Mouse (Mus musculus): Measurements from ENCODE around the gene Baiap2l2. TPM values are rescaled to one million over a fixed set of nuclear protein-coding genes. Genes with fewer than 3 reads are reported as not detected.

Gene Baiap2l2
- polyA plus RNA-seq, 1 experiment from 2014 or later: 8.6 TPM

GRCm38 (mm10) chr15:79324373-79324772 is 39.0 kb upstream of the Baiap2l2 start:
- Histone ChIP-seq H3K4me3 (replicated peaks) (no peak overlapping the region), H3K27ac (0 out of 2 replicates have a peak overlapping the region, but pooled peaks have one; percentile 13), H3K27me3 (no peaks in the 10 kb centered on the region), H3K36me3 (no peaks in the 10 kb centered on the region), H3K4me2 (no peak overlapping the region), H3K9me3 (no peaks in the 10 kb centered on the region), H3K9ac (replicated peaks) (no peak overlapping the region), H3K4me1 (replicated peaks) (peaks cover 34% of the 10 kb centered on the region)
- 82% methylated on average over 3 of the region's 3 CpGs for WGBS
- no peak for ATAC-seq (ENCODE audit: insufficient number of reproducible peaks, insufficient read depth, low FRiP score, low TSS enrichment, low read depth)

GRCm38 (mm10) chr15:79323791-79324155 is 38.4 kb upstream of the Baiap2l2 start:
- Histone ChIP-seq H3K36me3 (no peaks in the 10 kb centered on the region), H3K4me3 (replicated peaks) (no peak overlapping the region), H3K9me3 (no peaks in the 10 kb centered on the region), H3K9ac (replicated peaks) (no peak overlapping the region), H3K4me2 (no peak overlapping the region), H3K4me1 (replicated peaks) (peaks cover 34% of the 10 kb centered on the region), H3K27me3 (no peaks in the 10 kb centered on the region), H3K27ac (peak overlapping the region; percentile 74)
- 72% methylated on average over 4 of the region's 4 CpGs for WGBS
- ATAC-seq (ENCODE audit: insufficient number of reproducible peaks, insufficient read depth, low FRiP score, low TSS enrichment, low read depth): no peak

- Histone ChIP-seq H3K9ac (replicated peaks) (no peak overlapping the region; the same call in 1 of the 2 replicates), H3K27me3 (no peaks in the 10 kb centered on the region), H3K36me3 (no peaks in the 10 kb centered on the region), H3K4me1 (replicated peaks) (peaks cover 34% of the 10 kb centered on the region), H3K27ac (peak overlapping the region; percentile 74), H3K4me3 (replicated peaks) (no peak overlapping the region), H3K9me3 (no peaks in the 10 kb centered on the region), H3K4me2 (no peak overlapping the region)
- no peak for ATAC-seq (ENCODE audit: insufficient number of reproducible peaks, insufficient read depth, low FRiP score, low TSS enrichment, low read depth)
- WGBS: 69% methylated on average over 6 of the region's 6 CpGs
Measured at GRCm38 (mm10) chr15:79322991-79323790, 37.9 kb upstream of the Baiap2l2 start.

- Histone ChIP-seq H3K36me3 (0 out of 2 replicates have a peak, but pooled peaks cover 2% of the 10 kb centered on the region), H3K4me3 (replicated peaks) (no peak overlapping the region), H3K4me2 (no peak overlapping the region), H3K9ac (replicated peaks) (no peak overlapping the region), H3K27ac (peak overlapping the region; percentile 35; the same call in 1 of the 2 replicates), H3K4me1 (replicated peaks) (peaks cover 32% of the 10 kb centered on the region), H3K27me3 (no peaks in the 10 kb centered on the region), H3K9me3 (no peaks in the 10 kb centered on the region)
- ATAC-seq (ENCODE audit: insufficient number of reproducible peaks, insufficient read depth, low FRiP score, low TSS enrichment, low read depth): no peak
- 71% methylated on average over 11 of the region's 11 CpGs for whole genome bisulfite sequencing
Measured at GRCm38 (mm10) chr15:79322281-79322990, 37.1 kb upstream of the Baiap2l2 start.

- Histone ChIP-seq H3K4me2 (no peak overlapping the region), H3K4me1 (replicated peaks) (peaks cover 25% of the 10 kb centered on the region), H3K27ac (no peak overlapping the region), H3K4me3 (replicated peaks) (no peak overlapping the region), H3K9me3 (no peaks in the 10 kb centered on the region), H3K36me3 (0 out of 2 replicates have a peak, but pooled peaks cover 6% of the 10 kb centered on the region), H3K27me3 (no peaks in the 10 kb centered on the region), H3K9ac (replicated peaks) (no peak overlapping the region)
- ATAC-seq (ENCODE audit: insufficient number of reproducible peaks, insufficient read depth, low FRiP score, low TSS enrichment, low read depth): no peak
- whole genome bisulfite sequencing: 77% methylated on average over 5 of the region's 5 CpGs
Measured at GRCm38 (mm10) chr15:79321733-79322190, 36.4 kb upstream of the Baiap2l2 start.

GRCm38 (mm10) chr15:79313848-79314369 is 28.6 kb upstream of the Baiap2l2 start:
- peaks cover 18% of the 10 kb centered on the region for H3K36me3 ChIP-seq
- WGBS: 78% methylated on average over 8 of the region's 8 CpGs
- H3K9ac ChIP-seq (replicated peaks): no peak overlapping the region
- H3K4me3 ChIP-seq (replicated peaks): no peak overlapping the region
- H3K27ac ChIP-seq: no peak overlapping the region
- no peak for ATAC-seq (ENCODE audit: insufficient number of reproducible peaks, insufficient read depth, low FRiP score, low TSS enrichment, low read depth)
- no peaks in the 10 kb centered on the region for H3K4me1 ChIP-seq (replicated peaks)
- H3K4me2 ChIP-seq: no peak overlapping the region
- H3K9me3 ChIP-seq: no peaks in the 10 kb centered on the region
- H3K27me3 ChIP-seq: no peaks in the 10 kb centered on the region

GRCm38 (mm10) chr15:79307861-79308260 is 22.5 kb upstream of the Baiap2l2 start:
- no peak for ATAC-seq (ENCODE audit: insufficient number of reproducible peaks, insufficient read depth, low FRiP score, low TSS enrichment, low read depth)
- WGBS: 49% methylated on average over 4 of the region's 4 CpGs
- H3K36me3 ChIP-seq: peaks cover 39% of the 10 kb centered on the region

GRCm38 (mm10) chr15:79306043-79306637 is 20.8 kb upstream of the Baiap2l2 start:
- WGBS: 76% methylated on average over 23 of the region's 23 CpGs
- no peak overlapping the region for H3K27ac ChIP-seq
- H3K27me3 ChIP-seq: no peaks in the 10 kb centered on the region
- H3K9ac ChIP-seq (replicated peaks): no peak overlapping the region
- H3K4me3 ChIP-seq (replicated peaks): no peak overlapping the region
- H3K9me3 ChIP-seq: no peaks in the 10 kb centered on the region
- no peaks in the 10 kb centered on the region for H3K4me1 ChIP-seq (replicated peaks)
- no peak overlapping the region for H3K4me2 ChIP-seq
- H3K36me3 ChIP-seq: peaks cover 34% of the 10 kb centered on the region
- no peak for ATAC-seq (ENCODE audit: insufficient number of reproducible peaks, insufficient read depth, low FRiP score, low TSS enrichment, low read depth)

More at GRCm38 (mm10) chr15:79307861-79308260, 22.5 kb upstream of the Baiap2l2 start:
- no peak overlapping the region for H3K27ac ChIP-seq
- no peaks in the 10 kb centered on the region for H3K4me1 ChIP-seq (replicated peaks)
- no peaks in the 10 kb centered on the region for H3K27me3 ChIP-seq
- no peak overlapping the region for H3K9ac ChIP-seq (replicated peaks)
- no peak overlapping the region for H3K4me2 ChIP-seq
- H3K4me3 ChIP-seq (replicated peaks): no peak overlapping the region
- no peaks in the 10 kb centered on the region for H3K9me3 ChIP-seq

GRCm38 (mm10) chr15:79304832-79305231 is 19.5 kb upstream of the Baiap2l2 start:
- H3K27me3 ChIP-seq: no peaks in the 10 kb centered on the region
- no peak for ATAC-seq (ENCODE audit: insufficient number of reproducible peaks, insufficient read depth, low FRiP score, low TSS enrichment, low read depth)
- no peak overlapping the region for H3K4me3 ChIP-seq (replicated peaks)
- H3K4me2 ChIP-seq: no peak overlapping the region
- no peak overlapping the region for H3K27ac ChIP-seq
- H3K4me1 ChIP-seq (replicated peaks): no peaks in the 10 kb centered on the region
- WGBS: 68% methylated on average over 4 of the region's 5 CpGs
- H3K9me3 ChIP-seq: no peaks in the 10 kb centered on the region
- H3K36me3 ChIP-seq: peaks cover 27% of the 10 kb centered on the region
- H3K9ac ChIP-seq (replicated peaks): no peak overlapping the region

- H3K4me3 ChIP-seq (replicated peaks): no peak overlapping the region
- no peaks in the 10 kb centered on the region for H3K4me1 ChIP-seq (replicated peaks)
- no peak overlapping the region for H3K4me2 ChIP-seq
- no peaks in the 10 kb centered on the region for H3K27me3 ChIP-seq
- no peak overlapping the region for H3K27ac ChIP-seq
- 83% methylated on average over 8 of the region's 8 CpGs for WGBS
- no peak overlapping the region for H3K9ac ChIP-seq (replicated peaks)
- no peak for ATAC-seq (ENCODE audit: insufficient number of reproducible peaks, insufficient read depth, low FRiP score, low TSS enrichment, low read depth)
- no peaks in the 10 kb centered on the region for H3K9me3 ChIP-seq
- H3K36me3 ChIP-seq: peaks cover 27% of the 10 kb centered on the region
Measured at GRCm38 (mm10) chr15:79303725-79304124, 18.4 kb upstream of the Baiap2l2 start.
